Mouse (Mus musculus) forelimb bud, embryonic 11.5 days (tissue): ENCODE measurements around the gene Acat1.

Source experiments
- DNase-seq: peaks from one replicate; pipeline ENCODE4 v3.0.0-alpha.2; 2012; ENCODE audit warnings: low read depth, low spot score

Gene Acat1

GRCm38 (mm10) chr9:53535416-53536320 is 74.5 kb downstream of the Acat1 start:
- DNase-seq: peak; percentile 1
